Mouse (Mus musculus) liver, embryonic 14.5 days (tissue): Measurements from ENCODE around the gene Rab4a.

ENCODE experiments used
- CTCF ChIP-seq: IDR thresholded peaks from 2 replicates; pipeline ENCODE4 v1.5.1; 2016; ENCODE audit warnings: antibody characterized with exemption, low read depth, control low read depth
- EP300 ChIP-seq: IDR thresholded peaks from 2 replicates; pipeline ENCODE4 v1.6.1; 2016; ENCODE audit warnings: antibody characterized with exemption, low read depth

GRCm38 (mm10) chr8:123756901-123757300 is 48.9 kb upstream of the Rab4a start:
- TF ChIP-seq CTCF (no peak), EP300 (no peak)
